Mouse (Mus musculus) cerebellum, adult 2 months (tissue): ENCODE data around the gene F5. TPM values are rescaled to one million over a fixed set of nuclear protein-coding genes. Genes with fewer than 3 reads are reported as not detected.

ENCODE experiments used
- DNase-seq, 2 experiments: peaks; one replicate each; pipeline ENCODE4 v3.0.0; 2021
- H3K27ac ChIP-seq: fragments of 200-500 bp; 2 replicates; pipeline ENCODE4 v1.5.1; 2012; ENCODE audit warnings: low read length, control low read depth, inconsistent platforms; ENCODE audit not compliant: insufficient read depth
- H3K27me3 ChIP-seq: fragments of 200-500 bp; 2 replicates; pipeline ENCODE4 v1.6.1; 2012; ENCODE audit warnings: inconsistent platforms, mild to moderate bottlenecking, low read length, moderate library complexity; ENCODE audit not compliant: control insufficient read depth, insufficient read depth
- H3K4me1 ChIP-seq: fragments of 200-500 bp; 2 replicates; pipeline ENCODE4 v1.6.1; 2011; ENCODE audit warnings: low read length; ENCODE audit not compliant: control insufficient read depth, insufficient read depth
- H3K4me3 ChIP-seq: fragments of 200-500 bp; replicated peaks from 2 replicates; pipeline ENCODE3; 2011; ENCODE audit warnings: mild to moderate bottlenecking, low read depth, low read length, control low read depth; ENCODE audit not compliant: insufficient read depth
- CTCF ChIP-seq: fragments of 200-500 bp; IDR thresholded peaks from 2 replicates; pipeline ENCODE4 v1.5.1; 2011; ENCODE audit warnings: low read depth, mild to moderate bottlenecking, control low read depth, low read length, moderate library complexity, borderline replicate concordance; ENCODE audit not compliant: insufficient read depth
- POLR2A ChIP-seq: fragments of 200-500 bp; IDR thresholded peaks from 2 replicates; pipeline ENCODE4 v1.6.1; 2011; ENCODE audit warnings: low read length, control low read depth, borderline replicate concordance; ENCODE audit not compliant: insufficient read depth
- WGBS: fragments of 180-500 bp; shearing (Covaris S2); methylation state at CpG from one replicate; pipeline ENCODE4 v1.1.7; 2018; 5-methylcytosine and 5-hydroxymethylcytosine counted together
- polyA plus RNA-seq: library from polyadenylated mRNA; depleted of rRNA; stranded (reverse); fragments of >200 nt; gene quantifications from 2 replicates; pipeline ENCODE4 v1.2.3, GENCODE M21; 2012

F5 gene
- polyA plus RNA-seq, 1 experiment, result 1.1 TPM

GRCm38 (mm10) chr1:164162745-164163144 is 11.1 kb downstream of the F5 start:
- TF ChIP-seq CTCF (no peak), POLR2A (no peak)
- no peaks in the 10 kb centered on the region for H3K27me3 ChIP-seq
- H3K4me1 ChIP-seq, result no peaks in the 10 kb centered on the region
- no peak overlapping the region for H3K4me3 ChIP-seq
- H3K27ac ChIP-seq, result no peak overlapping the region
- no peak for DNase-seq
- 85% methylated on average over 5 of the region's 5 CpGs for WGBS

DNA sequence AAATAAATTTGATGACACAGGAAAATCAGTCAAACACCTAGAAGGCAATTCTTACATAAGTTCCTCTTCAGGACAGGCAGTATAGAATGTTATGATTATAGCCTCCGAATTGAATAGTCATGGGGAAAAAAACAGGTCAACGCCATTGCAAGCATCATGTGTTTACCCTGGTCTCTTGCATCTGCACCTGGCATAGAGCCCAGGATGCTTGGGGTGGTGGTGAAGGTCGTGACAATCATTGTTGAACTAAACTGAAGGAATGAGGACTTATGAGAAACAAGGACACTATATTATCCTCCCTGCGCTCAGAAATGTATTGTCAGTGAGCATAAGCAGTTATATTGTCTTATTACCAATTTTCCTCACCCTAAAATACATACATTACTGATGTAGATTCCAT is 17.2 kb downstream of the F5 start:
- H3K4me1 ChIP-seq, result no peaks in the 10 kb centered on the region
- no peak overlapping the region for H3K4me3 ChIP-seq
- H3K27ac ChIP-seq, result no peak overlapping the region
- DNase-seq, result no peak
- no peak for TF ChIP-seq CTCF
- no peak for TF ChIP-seq POLR2A
- 60% methylated on average over 4 of the region's 4 CpGs for WGBS
- H3K27me3 ChIP-seq, result no peaks in the 10 kb centered on the region

GRCm38 (mm10) chr1:164170434-164170833 is 18.8 kb downstream of the F5 start:
- H3K27me3 ChIP-seq, result no peaks in the 10 kb centered on the region
- no peak for DNase-seq
- WGBS, result 82% methylated on average over 2 of the region's 2 CpGs
- no peak overlapping the region for H3K27ac ChIP-seq
- no peak for TF ChIP-seq CTCF
- TF ChIP-seq POLR2A, result no peak
- H3K4me1 ChIP-seq, result no peaks in the 10 kb centered on the region
- H3K4me3 ChIP-seq, result no peak overlapping the region

- TF ChIP-seq POLR2A (no peak), CTCF (no peak)
- 86% methylated on average over 4 of the region's 4 CpGs for WGBS
Observed at GRCm38 (mm10) chr1:164173145-164173544, 21.5 kb downstream of the F5 start.

GRCm38 (mm10) chr1:164176856-164177255 is 25.2 kb downstream of the F5 start:
- no peak for DNase-seq
- TF ChIP-seq POLR2A (no peak), CTCF (no peak)
- Histone ChIP-seq H3K27me3 (no peaks in the 10 kb centered on the region), H3K27ac (no peak overlapping the region), H3K4me1 (no peaks in the 10 kb centered on the region), H3K4me3 (no peak overlapping the region)

More at GRCm38 (mm10) chr1:164173145-164173544, 21.5 kb downstream of the F5 start:
- H3K4me1 ChIP-seq, result no peaks in the 10 kb centered on the region
- no peak for DNase-seq
- H3K27ac ChIP-seq, result no peak overlapping the region
- no peak overlapping the region for H3K4me3 ChIP-seq
- no peaks in the 10 kb centered on the region for H3K27me3 ChIP-seq

GRCm38 (mm10) chr1:164178429-164178828 is 26.8 kb downstream of the F5 start:
- H3K4me1 ChIP-seq, result no peaks in the 10 kb centered on the region
- DNase-seq, result no peak
- no peak overlapping the region for H3K27ac ChIP-seq
- H3K4me3 ChIP-seq, result no peak overlapping the region
- no peak for TF ChIP-seq POLR2A
- TF ChIP-seq CTCF, result no peak
- no peaks in the 10 kb centered on the region for H3K27me3 ChIP-seq
- WGBS, result 45% methylated on average over 6 of the region's 6 CpGs

DNA sequence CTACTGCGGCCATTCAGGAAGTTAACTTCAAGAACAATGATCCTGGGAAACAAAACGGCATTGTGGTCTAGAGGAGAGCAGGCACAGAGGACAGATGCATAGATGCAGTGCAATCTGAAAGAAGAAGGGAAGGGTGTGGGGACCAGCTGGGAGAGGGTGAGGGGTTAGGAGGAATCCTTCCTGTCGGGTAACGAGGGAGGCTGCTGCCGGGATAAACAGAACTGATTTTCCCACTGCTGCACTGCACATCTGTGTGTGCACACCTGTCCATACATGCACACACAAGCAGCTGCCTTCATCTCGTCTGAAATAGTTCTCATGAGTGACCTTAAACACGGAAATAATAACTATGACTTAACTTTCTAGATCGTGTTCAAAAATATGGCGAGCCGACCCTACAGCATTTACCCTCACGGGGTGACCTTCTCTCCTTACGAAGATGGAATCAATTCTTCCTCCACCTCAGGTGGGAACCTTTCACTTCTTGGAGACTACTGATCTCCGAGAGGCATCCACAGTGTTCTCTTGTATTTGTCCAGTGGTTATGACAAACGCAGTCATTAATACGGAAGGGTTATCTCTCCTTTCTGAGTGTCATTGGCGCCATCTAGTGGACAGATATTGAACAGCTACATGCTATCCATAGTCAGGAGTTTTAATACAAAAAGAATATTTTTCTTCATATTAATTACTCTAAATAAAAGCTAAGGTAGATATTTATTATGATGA is 32.7 kb downstream of the F5 start:
- TF ChIP-seq CTCF, result peak; percentile 55; the same call in 1 of the 2 replicates
- no peak for TF ChIP-seq POLR2A
- peak; percentile 34 to 36 for DNase-seq
- Histone ChIP-seq H3K4me3 (no peak overlapping the region), H3K4me1 (no peaks in the 10 kb centered on the region), H3K27ac (no peak overlapping the region), H3K27me3 (no peaks in the 10 kb centered on the region)
- 48% methylated on average over 16 of the region's 16 CpGs for WGBS

- whole genome bisulfite sequencing, result 40% methylated on average over 8 of the region's 8 CpGs
- Histone ChIP-seq H3K27ac (no peak overlapping the region), H3K4me3 (no peak overlapping the region), H3K27me3 (no peaks in the 10 kb centered on the region), H3K4me1 (no peaks in the 10 kb centered on the region)
- TF ChIP-seq POLR2A, result no peak
- TF ChIP-seq CTCF, result no peak
- no peak for DNase-seq
Observed at GRCm38 (mm10) chr1:164184871-164185223, 33.2 kb downstream of the F5 start.
